Mouse (Mus musculus): ENCODE results near the gene Cnbp. TPM values are rescaled to one million over a fixed set of nuclear protein-coding genes. Genes with fewer than 3 reads are reported as not detected.

Gene Cnbp
- total RNA-seq, 2 experiments from 2014 or later, result 418 to 439 TPM

- DNase-seq (ENCODE audit: low spot score in 2 of 2), result no peak
These were observed 43.0 kb downstream of the Cnbp start for GRCm38 (mm10) chr6:87807735-87808440.

- no peak for DNase-seq (ENCODE audit: low spot score in 2 of 2)
These were observed 44.0 kb downstream of the Cnbp start for GRCm38 (mm10) chr6:87806857-87807256.

GRCm38 (mm10) chr6:87806028-87806427 is 44.9 kb downstream of the Cnbp start:
- DNase-seq (ENCODE audit: low spot score in 2 of 2), result no peak

- no peak for DNase-seq (ENCODE audit: low spot score in 2 of 2)
These were observed 45.5 kb downstream of the Cnbp start for GRCm38 (mm10) chr6:87805448-87805847.

- DNase-seq (ENCODE audit: low spot score in 2 of 2), result no peak
These were observed 46.0 kb downstream of the Cnbp start for GRCm38 (mm10) chr6:87804886-87805285.

- no peak for DNase-seq (ENCODE audit: low spot score in 2 of 2)
These were observed 46.9 kb downstream of the Cnbp start for GRCm38 (mm10) chr6:87804036-87804435.

GRCm38 (mm10) chr6:87802462-87802861 is 48.4 kb downstream of the Cnbp start:
- no peak for DNase-seq (ENCODE audit: low spot score in 2 of 2)

GRCm38 (mm10) chr6:87799576-87799975 is 51.3 kb downstream of the Cnbp start:
- DNase-seq (ENCODE audit: low spot score in 2 of 2), result no peak

GRCm38 (mm10) chr6:87797321-87797720 is 53.6 kb downstream of the Cnbp start:
- DNase-seq (ENCODE audit: low spot score in 2 of 2), result no peak

GRCm38 (mm10) chr6:87796251-87796880 is 54.5 kb downstream of the Cnbp start:
- DNase-seq (ENCODE audit: low spot score in 2 of 2), result no peak

GRCm38 (mm10) chr6:87795385-87796150 is 55.3 kb downstream of the Cnbp start:
- no peak for DNase-seq (ENCODE audit: low spot score in 2 of 2)

GRCm38 (mm10) chr6:87793821-87794510 is 56.9 kb downstream of the Cnbp start:
- DNase-seq (ENCODE audit: low spot score in 2 of 2), result no peak

Other genes starting within 250 kb of the Cnbp start
- gene Aplf, start 178.9 kb downstream of the Cnbp start, total RNA-seq (2021), result 1 to 10 TPM; 9.4 TPM
- gene Efcc1, start 120.2 kb downstream of the Cnbp start, total RNA-seq (2021), result 1 to 10 TPM; 2.0 to 2.1 TPM
- 1 to 10 TPM; 1.0 to 1.1 TPM for gene Gp9, start 73.0 kb downstream of the Cnbp start, total RNA-seq (2021)
- 10 to 100 TPM; 44.3 to 49.2 TPM for gene Rab43, start 38.9 kb downstream of the Cnbp start, total RNA-seq (2021)
- 1 to 10 TPM; 1.7 to 3.0 TPM for gene Gm45140, start 15.3 kb downstream of the Cnbp start, total RNA-seq (2021)
- 10 to 100 TPM; 37.4 to 43.2 TPM for gene Isy1, start 12.3 kb downstream of the Cnbp start, total RNA-seq (2021)
- 100 to 1,000 TPM; 132 to 136 TPM for gene Copg1, start 36.7 kb upstream of the Cnbp start, total RNA-seq (2021)
- 10 to 100 TPM; 33.4 to 35.9 TPM for gene Hmces, start 62.8 kb upstream of the Cnbp start, total RNA-seq (2021)
- gene H1fx, start 130.5 kb upstream of the Cnbp start, total RNA-seq (2021), result 10 to 100 TPM; 67.6 to 77.3 TPM
- 100 to 1,000 TPM; 263 to 269 TPM for gene Rab7, start 194.2 kb upstream of the Cnbp start, total RNA-seq (2021)
- gene Rpn1, start 233.4 kb upstream of the Cnbp start, total RNA-seq (2021), result 100 to 1,000 TPM; 212 to 219 TPM

Data from adrenal gland, postnatal 4 days (tissue).